Mouse (Mus musculus) cerebellum, adult 2 months (tissue): ENCODE data around the gene Mlxipl.

ENCODE experiments used
- CTCF ChIP-seq: fragments of 200-500 bp; IDR thresholded peaks from 2 replicates; pipeline ENCODE4 v1.5.1; 2011; ENCODE audit warnings: low read depth, mild to moderate bottlenecking, control low read depth, low read length, moderate library complexity, borderline replicate concordance; ENCODE audit not compliant: insufficient read depth
- POLR2A ChIP-seq: fragments of 200-500 bp; IDR thresholded peaks from 2 replicates; pipeline ENCODE4 v1.6.1; 2011; ENCODE audit warnings: low read length, control low read depth, borderline replicate concordance; ENCODE audit not compliant: insufficient read depth

- TF ChIP-seq CTCF (peak; percentile 60), POLR2A (no peak)
These were observed 11.9 kb upstream of the Mlxipl start, which contains the start of gene Vps37d for GRCm38 (mm10) chr5:135077564-135078481.
